Mouse (Mus musculus) myocyte (in vitro differentiated cells): Measurements from ENCODE around the gene Zfp58. TPM values are rescaled to one million over a fixed set of nuclear protein-coding genes. Genes with fewer than 3 reads are reported as not detected.
A peak's percentile ranks its signal among the peaks of the same experiment; 100 is the strongest.

Source experiments
- H3K27me3 ChIP-seq: one replicate; pipeline ENCODE4 v1.6.1; 2011; ENCODE audit not compliant: control insufficient read depth, insufficient read depth, insufficient read length
- H3K36me3 ChIP-seq: one replicate; pipeline ENCODE4 v1.6.1; 2011; ENCODE audit not compliant: control insufficient read depth, insufficient read depth
- H3K4me2 ChIP-seq: one replicate; pipeline ENCODE4 v1.6.1; 2011; ENCODE audit warnings: low read depth, control low read depth
- H3K4me3 ChIP-seq: one replicate; pipeline ENCODE4 v1.5.1; 2011; ENCODE audit warnings: mild to moderate bottlenecking, control low read depth, moderate library complexity
- H3K79me2 ChIP-seq: one replicate; pipeline ENCODE4 v1.6.1; 2011; ENCODE audit not compliant: control insufficient read depth, insufficient read depth
- H3ac ChIP-seq: one replicate; pipeline ENCODE4 v1.6.1; 2011; ENCODE audit not compliant: control insufficient read depth, insufficient read length
- CEBPB ChIP-seq: IDR thresholded peaks from 2 replicates; pipeline ENCODE4 v1.6.1; 2011; ENCODE audit warnings: mild to moderate bottlenecking, moderate library complexity; ENCODE audit not compliant: poor library complexity, insufficient read depth, severe bottlenecking
- E2F4 ChIP-seq: IDR thresholded peaks from one replicate; pipeline ENCODE4 v1.6.1; 2011; ENCODE audit warnings: mild to moderate bottlenecking, control low read depth, moderate library complexity; ENCODE audit not compliant: insufficient read depth
- MAX ChIP-seq: IDR thresholded peaks from one replicate; pipeline ENCODE4 v1.6.1; 2011; ENCODE audit warnings: low read depth, mild to moderate bottlenecking, control low read depth
- MYOD1 ChIP-seq, 3 experiments: IDR thresholded peaks; one replicate each; pipeline ENCODE4 v1.6.1; 2011; ENCODE audit warnings: control low read depth in 2 of 3, low read depth in 2 of 3, mild to moderate bottlenecking in 2 of 3, moderate library complexity in 1 of 3; ENCODE audit not compliant: insufficient read length in 2 of 3, control insufficient read depth in 1 of 3
- MYOG ChIP-seq, 3 experiments: IDR thresholded peaks; one replicate each; pipeline ENCODE4 v1.6.1; 2011; ENCODE audit warnings: control low read depth in 2 of 3, low read depth in 2 of 3, mild to moderate bottlenecking in 2 of 3; ENCODE audit not compliant: insufficient read length in 2 of 3, control insufficient read depth in 1 of 3, insufficient read depth in 1 of 3
- POLR2A ChIP-seq: IDR thresholded peaks from one replicate; pipeline ENCODE4 v1.6.1; 2011; ENCODE audit warnings: low read depth, mild to moderate bottlenecking, control low read depth, moderate library complexity; ENCODE audit not compliant: insufficient read length
- POLR2AphosphoS2 ChIP-seq: IDR thresholded peaks from one replicate; pipeline ENCODE4 v1.6.1; 2011; ENCODE audit warnings: low read depth, control low read depth; ENCODE audit not compliant: insufficient read length
- REST ChIP-seq: IDR thresholded peaks from one replicate; pipeline ENCODE4 v1.6.1; 2011; ENCODE audit warnings: mild to moderate bottlenecking, control low read depth, moderate library complexity; ENCODE audit not compliant: insufficient read depth, insufficient read length
- SRF ChIP-seq: IDR thresholded peaks from one replicate; pipeline ENCODE4 v1.6.1; 2011; ENCODE audit warnings: low read depth; ENCODE audit not compliant: control insufficient read depth, insufficient read length
- TCF12 ChIP-seq: IDR thresholded peaks from one replicate; pipeline ENCODE4 v1.6.1; 2011; ENCODE audit warnings: mild to moderate bottlenecking, control low read depth; ENCODE audit not compliant: poor library complexity, insufficient read depth, severe bottlenecking
- TCF3 ChIP-seq: IDR thresholded peaks from one replicate; pipeline ENCODE4 v1.6.1; 2011; ENCODE audit warnings: low read depth, control low read depth; ENCODE audit not compliant: insufficient read length
- USF1 ChIP-seq: IDR thresholded peaks from one replicate; pipeline ENCODE4 v1.6.1; 2011; ENCODE audit warnings: low read depth, mild to moderate bottlenecking, control low read depth, moderate library complexity
- polyA plus RNA-seq: library from polyadenylated mRNA; unstranded; fragments of >200 nt; fragmentation: generic; extraction: Trizol; gene quantifications from one replicate; pipeline ENCODE4 v1.2.1, GENCODE M21; 2012; ENCODE audit warnings: missing spikeins

Zfp58 gene
- polyA plus RNA-seq, 1 experiment = 1.6 TPM

GRCm38 (mm10) chr13:67452021-67452309, 48.4 kb downstream of the Zfp58 start:
- Histone ChIP-seq H3K4me2 (peak overlapping the region; percentile 93), H3K36me3 (no peaks in the 10 kb centered on the region), H3K27me3 (no peaks in the 10 kb centered on the region), H3ac (no peak overlapping the region), H3K4me3 (peak overlapping the region; percentile 28), H3K79me2 (no peaks in the 10 kb centered on the region)
- TF ChIP-seq REST = no peak

- H3K79me2 ChIP-seq = no peaks in the 10 kb centered on the region
- TF ChIP-seq MAX (no peak), REST (no peak), POLR2A (no peak), MYOG (IDR thresholded peaks at IDR 0.05; ENCODE audit: control insufficient read depth in 1 of 3, insufficient read depth in 1 of 3, insufficient read length in 2 of 3, low read depth in 2 of 3) (no peak), SRF (no peak), POLR2AphosphoS2 (no peak), CEBPB (no peak), E2F4 (no peak), TCF3 (no peak), TCF12 (no peak), MYOD1 (IDR thresholded peaks at IDR 0.05; ENCODE audit: control insufficient read depth in 1 of 3, insufficient read length in 2 of 3, low read depth in 2 of 3) (no peak), USF1 (no peak)
- H3K27me3 ChIP-seq = no peaks in the 10 kb centered on the region
- H3K4me3 ChIP-seq = peak within 1 kb of the TSS; percentile 28
- peak within 1 kb of the TSS; percentile 93 for H3K4me2 ChIP-seq
- no peaks in the 10 kb centered on the region for H3K36me3 ChIP-seq
- H3ac ChIP-seq = no peak within 1 kb of the TSS
Measured at GRCm38 (mm10) chr13:67451172-67452020, 49.0 kb downstream of the Zfp58 start, which contains the start of gene Zfp874a. Zfp874a (minus strand) TSS chr13:67451624.

Other genes starting within 250 kb of the Zfp58 start
- gene Zfp458, start 222.1 kb downstream of the Zfp58 start, polyA plus RNA-seq = 0.20 TPM
- 0.10 TPM for gene Zfp457, start 194.1 kb downstream of the Zfp58 start, polyA plus RNA-seq
- gene Zfp595, start 168.0 kb downstream of the Zfp58 start, polyA plus RNA-seq = 0.48 TPM
- gene Gm28044, start 140.0 kb downstream of the Zfp58 start, polyA plus RNA-seq = 1.3 TPM
- 0.12 TPM for gene Zfp953, start 139.9 kb downstream of the Zfp58 start, polyA plus RNA-seq
- 1.0 TPM for gene Gm28041, start 124.8 kb downstream of the Zfp58 start, polyA plus RNA-seq
- 0.04 TPM for gene Zfp456, start 124.7 kb downstream of the Zfp58 start, polyA plus RNA-seq
- 1.1 TPM for gene Zfp429, start 100.7 kb downstream of the Zfp58 start, polyA plus RNA-seq
- gene Zfp459, start 79.1 kb downstream of the Zfp58 start, polyA plus RNA-seq = not detected
- 1.4 TPM for gene Zfp874a, start 48.9 kb downstream of the Zfp58 start, polyA plus RNA-seq
- gene Zfp874b, start 16.3 kb downstream of the Zfp58 start, polyA plus RNA-seq = 1.8 TPM
- not detected for gene Gm26965, start 25.6 kb upstream of the Zfp58 start, polyA plus RNA-seq
- gene Zfp87, start 25.6 kb upstream of the Zfp58 start, polyA plus RNA-seq = 18.0 TPM
- 0.68 TPM for gene Zfp748, start 53.3 kb upstream of the Zfp58 start, polyA plus RNA-seq
- 0.86 TPM for gene Zfp729b, start 109.2 kb upstream of the Zfp58 start, polyA plus RNA-seq
- gene Gm49345, start 137.2 kb upstream of the Zfp58 start, polyA plus RNA-seq = 0.30 TPM
- 0.88 TPM for gene Zfp729a, start 137.2 kb upstream of the Zfp58 start, polyA plus RNA-seq
- 0.52 TPM for gene Zfp738, start 186.5 kb upstream of the Zfp58 start, polyA plus RNA-seq
- 1.3 TPM for gene Zfp65, start 228.6 kb upstream of the Zfp58 start, polyA plus RNA-seq